Mouse (Mus musculus) lung, adult 2 months (tissue): ENCODE data around the gene Fbln2.

ENCODE experiments used
- CTCF ChIP-seq: fragments of 200-500 bp; IDR thresholded peaks from 2 replicates; pipeline ENCODE4 v1.5.1; 2011; ENCODE audit warnings: mild to moderate bottlenecking, low read length, control low read depth; ENCODE audit not compliant: insufficient read depth
- POLR2A ChIP-seq: fragments of 200-500 bp; IDR thresholded peaks from 2 replicates; pipeline ENCODE4 v1.6.1; 2011; ENCODE audit warnings: low read depth, mild to moderate bottlenecking, control low read depth, low read length, borderline replicate concordance; ENCODE audit errors: extremely low read depth

GRCm38 (mm10) chr6:91287636-91288035, 75.4 kb downstream of the Fbln2 start:
- no peak for TF ChIP-seq CTCF
- no peak for TF ChIP-seq POLR2A
